Mouse (Mus musculus) left cerebral cortex, postnatal 25 days (tissue): ENCODE data around the gene Gimap3. TPM values are rescaled to one million over a fixed set of nuclear protein-coding genes. Genes with fewer than 3 reads are reported as not detected.

Experiments
- total RNA-seq, 2 experiments: library from RNA; stranded (reverse); gene quantifications; 2 replicates each; pipeline ENCODE4 v1.2.3; 2021

Gene Gimap3
- total RNA-seq, 2 experiments from 2014 or later = not detected

Other genes starting within 250 kb of the Gimap3 start
- gene Atp6v0e2, start 233.2 kb downstream of the Gimap3 start, total RNA-seq = 100 to 1,000 TPM; 458 to 480 TPM
- 10 to 100 TPM; 31.3 to 33.3 TPM for gene Lrrc61, start 216.1 kb downstream of the Gimap3 start, total RNA-seq
- 10 to 100 TPM; 15.7 to 16.6 TPM for gene Rarres2, start 198.1 kb downstream of the Gimap3 start, total RNA-seq
- gene Gm45021, start 181.2 kb downstream of the Gimap3 start, total RNA-seq = not detected
- gene Repin1, start 177.0 kb downstream of the Gimap3 start, total RNA-seq = 10 to 100 TPM; 46.6 to 53.2 TPM
- gene Gm44965, start 176.9 kb downstream of the Gimap3 start, total RNA-seq = not detected
- 1 to 10 TPM; 5.0 to 7.2 TPM for gene Zfp775, start 168.8 kb downstream of the Gimap3 start, total RNA-seq
- 10 to 100 TPM; 15.0 to 17.2 TPM for gene AI854703, start 144.1 kb downstream of the Gimap3 start, total RNA-seq
- 1 to 10 TPM in 1 of 2 experiments, under 1 TPM in 1; 0.46 to 1.2 TPM for gene Gimap8, start 123.6 kb downstream of the Gimap3 start, total RNA-seq
- under 1 TPM in 1 of 2 experiments, not detected in 1; 0.69 TPM for gene Gimap9, start 94.7 kb downstream of the Gimap3 start, total RNA-seq
- gene Gimap4, start 86.3 kb downstream of the Gimap3 start, total RNA-seq = under 1 TPM; 0.32 to 0.46 TPM
- 1 to 10 TPM; 5.6 to 6.0 TPM for gene Gimap6, start 62.6 kb downstream of the Gimap3 start, total RNA-seq
- gene Gm28053, start 52.2 kb downstream of the Gimap3 start, total RNA-seq = 1 to 10 TPM; 1.7 to 2.3 TPM
- not detected for gene Gimap7, start 52.2 kb downstream of the Gimap3 start, total RNA-seq
- gene Gimap1, start 31.8 kb downstream of the Gimap3 start, total RNA-seq = 1 to 10 TPM; 2.0 to 2.8 TPM
- 1 to 10 TPM; 1.1 to 2.0 TPM for gene Gimap5, start 24.7 kb downstream of the Gimap3 start, total RNA-seq
- 10 to 100 TPM; 30.2 to 34.9 TPM for gene Tmem176a, start 70.1 kb upstream of the Gimap3 start, total RNA-seq
- gene Tmem176b, start 70.6 kb upstream of the Gimap3 start, total RNA-seq = 10 to 100 TPM; 53.7 to 57.9 TPM
- gene Aoc1, start 102.0 kb upstream of the Gimap3 start, total RNA-seq = not detected
- not detected for gene 1600015I10Rik, start 159.0 kb upstream of the Gimap3 start, total RNA-seq
- not detected for gene Doxl2, start 204.1 kb upstream of the Gimap3 start, total RNA-seq
- not detected for gene Svs1, start 216.0 kb upstream of the Gimap3 start, total RNA-seq